In genomic region chr9:70239229-70239628, GRCm38 (mm10) we compare ENCODE assay signal across 31 mouse cellular contexts. TPM values are rescaled to one million over a fixed set of nuclear protein-coding genes. Genes with fewer than 3 reads are reported as not detected.
"Had no signal": no experiment of that assay in that cellular context is flagged by ENCODE, and none has a peak within 500 bp of the region (broad histone marks: within the 10 kb centered on the region; RNA-seq: fewer than 3 reads in every experiment).

No protein-coding gene starts in this region.

- H3K4me3 ChIP-seq: limb, embryonic 10.5 days; limb, embryonic 12.5 days; limb, embryonic 13.5 days; limb, embryonic 15.5 days; liver, embryonic 12.5 days; liver, embryonic 13.5 days; liver, embryonic 15.5 days; lung, embryonic 15.5 days; megakaryocyte, embryonic 14.5 days; midbrain, embryonic 10.5 days; midbrain, embryonic 12.5 days; midbrain, embryonic 13.5 days; midbrain, embryonic 15.5 days had no signal

- ATAC-seq: liver, embryonic 12.5 days; liver, postnatal 0 days; lung, postnatal 0 days; midbrain, embryonic 13.5 days; midbrain, embryonic 15.5 days; midbrain, embryonic 16.5 days had no signal

- H3K27ac ChIP-seq: limb, embryonic 10.5 days; limb, embryonic 12.5 days; limb, embryonic 13.5 days; limb, embryonic 15.5 days; liver, embryonic 12.5 days; liver, embryonic 13.5 days; liver, embryonic 14.5 days; liver, embryonic 15.5 days; macrophage; midbrain, embryonic 10.5 days; midbrain, embryonic 12.5 days; midbrain, embryonic 13.5 days; midbrain, embryonic 15.5 days had no signal

- H3K4me2 ChIP-seq: limb, embryonic 12.5 days; limb, embryonic 13.5 days; limb, embryonic 15.5 days; liver, embryonic 11.5 days; liver, embryonic 12.5 days; liver, embryonic 13.5 days; liver, embryonic 15.5 days; lung, embryonic 14.5 days; lung, embryonic 15.5 days; midbrain, embryonic 11.5 days; midbrain, embryonic 12.5 days; midbrain, embryonic 13.5 days; midbrain, embryonic 15.5 days had no signal

- H3K9me3 ChIP-seq: limb, embryonic 10.5 days; limb, embryonic 12.5 days; limb, embryonic 13.5 days; limb, embryonic 15.5 days; liver, embryonic 12.5 days; liver, embryonic 13.5 days; liver, embryonic 15.5 days; lung, embryonic 15.5 days; megakaryocyte, embryonic 14.5 days; midbrain, embryonic 10.5 days; midbrain, embryonic 12.5 days; midbrain, embryonic 13.5 days; midbrain, embryonic 15.5 days had no signal

- H3K9ac ChIP-seq: limb, embryonic 12.5 days; limb, embryonic 13.5 days; limb, embryonic 15.5 days; liver, embryonic 12.5 days; liver, embryonic 13.5 days; liver, embryonic 14.5 days; liver, embryonic 15.5 days; liver, postnatal 0 days; lung, embryonic 14.5 days; lung, embryonic 15.5 days; midbrain, embryonic 12.5 days; midbrain, embryonic 13.5 days; midbrain, embryonic 15.5 days had no signal

- H3K27me3 ChIP-seq: limb, embryonic 12.5 days; limb, embryonic 13.5 days; limb, embryonic 15.5 days; liver, embryonic 12.5 days; liver, embryonic 13.5 days; liver, embryonic 15.5 days; lung, embryonic 15.5 days; megakaryocyte, embryonic 14.5 days; midbrain, embryonic 12.5 days; midbrain, embryonic 13.5 days; midbrain, embryonic 15.5 days had no signal

- H3K36me3 ChIP-seq: limb, embryonic 10.5 days; limb, embryonic 12.5 days; limb, embryonic 13.5 days; limb, embryonic 15.5 days; liver, embryonic 12.5 days; liver, embryonic 13.5 days; liver, embryonic 15.5 days; lung, embryonic 15.5 days; midbrain, embryonic 10.5 days; midbrain, embryonic 12.5 days; midbrain, embryonic 13.5 days; midbrain, embryonic 15.5 days had no signal

- DNase-seq: left cerebral cortex, postnatal 4 days; liver; liver, embryonic 13.5 days; liver, postnatal 0 days; lung, adult 18-20 months; lung, adult 2 months; lung, embryonic 14.5 days; lung, postnatal 10 days; lung, postnatal 14 days; lung, postnatal 36 days; lung, postnatal 4 days; midbrain, embryonic 14.5 days had no signal

- H3K4me1 ChIP-seq: midbrain, embryonic 12.5 days; midbrain, embryonic 13.5 days; midbrain, embryonic 15.5 days had no signal

RNA-seq across cellular contexts. Expression of gene Myo1e, which starts 32.1 kb away (rescaled TPM):
- total RNA-seq: megakaryocyte progenitor cell, adult 5-6 weeks had no signal
